Mouse (Mus musculus): ENCODE results near the gene Cyth1.

Gene Cyth1

DNA sequence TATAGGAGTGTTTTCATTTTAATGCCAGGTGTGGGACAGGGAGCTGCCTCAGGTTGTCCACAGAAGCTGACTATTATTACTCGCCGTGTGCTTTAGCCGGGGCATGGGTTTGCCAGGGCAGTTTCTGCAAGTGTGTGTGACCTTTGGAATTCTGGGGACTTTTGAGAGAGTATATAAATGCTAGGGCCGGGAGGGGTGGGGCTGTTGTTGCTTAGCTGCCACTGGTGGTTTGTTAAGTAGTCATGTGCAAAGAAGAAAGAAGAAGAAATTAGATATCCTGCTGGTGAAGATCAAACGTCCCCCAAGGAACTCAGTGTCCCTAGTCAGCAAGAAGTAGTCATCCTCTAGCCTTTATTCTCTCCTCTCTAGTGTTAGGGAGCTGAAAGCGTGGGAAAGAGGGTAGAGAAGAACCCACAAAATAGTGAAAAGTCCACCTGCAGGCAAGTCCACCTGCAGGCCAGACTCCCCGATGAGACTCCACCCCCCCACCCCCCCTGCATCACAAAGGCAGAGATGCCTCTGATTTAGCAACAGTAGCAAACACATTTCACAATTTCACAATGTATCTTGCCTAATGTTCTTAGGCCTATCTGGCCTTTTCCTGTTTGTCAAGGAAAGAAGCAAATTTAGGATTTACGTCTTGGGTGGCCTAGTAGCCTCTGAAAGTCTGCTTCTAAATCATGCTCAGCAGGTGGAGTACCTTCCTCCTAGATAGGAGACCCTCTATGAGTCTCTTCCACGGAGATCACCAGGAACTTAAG, 100.3 kb downstream of the Cyth1 start:
- DNase-seq, result no peak

GRCm38 (mm10) chr11:118146446-118146845, 101.9 kb downstream of the Cyth1 start:
- no peak for DNase-seq

DNA sequence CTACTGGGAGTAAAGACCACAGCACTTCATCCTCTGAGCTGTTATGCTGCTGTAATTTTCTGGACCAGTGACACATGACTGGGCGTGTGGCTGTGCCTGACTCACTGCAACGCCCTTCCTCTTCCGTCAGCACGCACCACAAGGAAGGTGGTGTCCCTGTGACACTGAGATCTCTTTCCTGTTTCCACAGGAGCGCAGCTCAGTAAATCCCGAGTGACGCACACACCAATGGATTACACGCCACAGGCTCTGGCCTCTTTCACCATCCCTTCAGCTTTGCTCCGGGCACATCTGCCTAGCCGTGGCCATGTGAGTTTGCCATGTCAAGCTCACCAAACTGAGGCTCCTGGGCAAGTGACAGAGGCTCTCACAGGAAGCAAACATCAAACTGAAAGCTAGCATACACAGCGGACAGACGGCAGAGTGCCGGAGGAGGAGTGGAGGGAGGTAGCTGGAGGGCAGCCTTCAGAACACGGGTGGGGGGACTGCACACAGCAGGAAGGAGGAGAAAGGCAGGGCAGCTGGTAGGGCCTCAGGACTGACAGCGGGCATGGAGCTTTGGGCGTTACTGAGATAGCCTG, 102.5 kb downstream of the Cyth1 start:
- DNase-seq, result no peak

DNA sequence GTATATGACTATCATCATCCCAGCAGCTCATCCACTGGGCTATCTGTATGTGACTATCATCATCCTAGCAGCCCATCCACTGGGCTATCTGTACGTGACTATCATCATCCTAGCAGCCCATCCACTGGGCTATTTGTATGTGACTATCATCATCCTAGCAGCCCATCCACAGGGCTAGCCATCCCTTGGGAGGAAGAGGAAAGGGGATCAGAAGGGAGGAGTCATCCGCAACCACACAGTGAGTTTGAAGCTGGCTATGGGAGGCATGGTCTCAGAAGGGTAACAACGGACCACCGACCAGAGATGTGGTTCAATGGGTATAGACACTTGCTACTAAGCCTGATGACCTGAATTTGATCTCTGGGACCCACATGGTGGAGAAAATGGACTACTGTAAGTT, 103.3 kb downstream of the Cyth1 start:
- DNase-seq, result no peak

DNA sequence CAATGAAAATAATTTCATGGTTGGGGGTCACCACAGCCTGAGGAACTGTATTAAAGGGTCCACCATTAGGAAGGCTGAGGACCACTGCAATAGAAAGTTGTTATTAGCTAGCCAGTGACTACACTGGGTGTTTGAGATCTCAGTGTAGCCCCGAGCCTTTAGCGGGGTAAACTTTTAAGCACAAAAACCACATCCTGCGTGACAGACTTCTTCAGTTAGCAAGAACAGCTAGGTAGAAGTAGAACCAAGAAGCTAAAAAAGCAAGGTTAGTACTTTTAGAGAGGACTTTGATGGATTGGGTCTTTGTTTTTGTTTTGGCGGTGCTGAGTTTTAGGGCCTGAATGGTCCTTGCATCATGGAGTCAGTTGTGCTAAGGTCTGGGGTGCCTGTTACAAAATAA, 104.7 kb downstream of the Cyth1 start:
- DNase-seq, result no peak

DNA sequence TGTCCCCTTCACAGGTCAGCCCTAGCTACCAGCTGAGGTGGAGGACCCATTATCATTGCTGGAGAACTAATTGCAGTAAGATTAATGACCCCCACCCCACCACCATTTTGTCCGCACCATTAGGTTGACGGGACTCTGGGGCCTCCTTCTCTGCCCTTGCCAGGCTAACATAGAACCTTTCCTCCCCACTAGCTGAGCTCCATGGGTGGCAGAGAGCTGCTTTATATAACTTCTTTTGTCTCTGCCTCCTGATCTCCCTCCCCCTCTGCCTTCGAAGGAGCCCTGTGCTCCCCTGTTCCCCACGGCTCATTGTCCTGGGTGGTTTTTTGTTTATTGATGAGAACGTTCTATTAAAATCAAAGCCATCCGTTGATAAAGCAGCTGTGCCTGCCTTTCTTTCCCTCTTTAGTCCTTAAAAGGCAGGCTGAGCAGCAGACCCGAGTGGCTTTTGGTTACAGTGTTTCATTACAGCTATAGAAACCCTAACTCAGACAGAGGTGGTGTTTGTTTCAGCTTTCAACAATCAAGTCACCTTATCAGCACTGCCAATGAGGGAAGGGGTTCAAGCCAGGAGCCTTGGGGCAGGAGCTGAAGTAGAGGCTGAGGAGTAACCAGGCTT, 105.7 kb downstream of the Cyth1 start:
- DNase-seq, result no peak

DNA sequence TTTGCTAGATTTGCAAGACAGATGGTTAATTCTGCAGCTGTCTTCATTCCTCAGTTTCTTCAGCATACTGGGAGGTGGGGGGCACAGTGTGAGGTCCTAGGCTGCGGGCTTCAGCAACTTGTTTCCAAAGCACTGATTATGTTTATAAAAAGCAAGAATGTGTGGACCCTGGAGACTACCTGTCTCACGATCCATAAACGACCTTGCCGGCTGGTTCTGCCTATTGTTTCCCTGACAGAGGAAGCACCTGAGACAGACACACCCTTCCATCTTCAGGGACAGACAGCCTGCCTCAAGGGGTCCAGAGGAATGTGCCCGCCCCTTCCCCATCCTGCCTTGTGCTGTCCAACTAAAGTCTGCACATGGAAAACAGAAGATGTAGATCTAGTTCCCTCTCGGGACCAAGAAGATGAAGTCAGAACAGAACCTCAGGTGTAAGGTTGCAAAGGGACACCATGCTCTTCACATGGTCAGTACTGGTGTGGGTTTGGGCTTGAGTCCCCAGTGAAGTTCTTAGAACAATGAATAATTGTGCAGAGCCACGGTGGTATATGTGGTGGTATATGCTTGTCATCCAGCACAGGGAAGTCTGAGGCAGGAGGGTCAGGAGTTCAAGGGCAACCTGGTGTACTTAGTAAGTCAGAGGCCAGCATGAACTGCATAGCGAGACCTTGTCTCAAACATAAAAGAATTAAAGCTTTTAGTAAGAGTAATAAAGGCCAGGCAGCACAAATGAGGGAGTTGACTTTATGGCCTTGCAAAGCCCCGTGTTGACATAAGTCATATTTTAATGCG, 107.4 kb downstream of the Cyth1 start:
- no peak for DNase-seq

GRCm38 (mm10) chr11:118138347-118138746, 110.0 kb downstream of the Cyth1 start:
- no peak for DNase-seq

GRCm38 (mm10) chr11:118136172-118136632, 112.2 kb downstream of the Cyth1 start:
- peak; percentile 29 to 35 for DNase-seq

DNA sequence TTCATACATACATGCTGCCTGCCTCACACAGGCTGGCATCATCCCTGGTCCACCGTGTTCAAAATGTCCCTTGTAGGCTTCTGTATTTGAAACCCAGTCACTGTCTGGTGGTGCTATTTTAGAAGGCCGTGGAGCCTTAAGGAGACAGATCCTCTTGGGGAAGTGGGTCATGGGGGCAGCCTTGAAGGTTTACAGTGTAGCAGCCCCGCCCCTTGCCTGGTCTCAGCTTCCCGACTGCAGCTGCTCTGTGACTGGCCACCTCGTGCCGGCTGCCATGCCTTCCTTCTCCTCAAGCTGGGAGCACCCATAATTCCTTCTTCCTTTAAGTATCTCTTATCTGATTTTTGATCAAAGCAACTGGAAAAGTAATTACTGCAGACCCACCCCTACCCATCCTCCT, 113.1 kb downstream of the Cyth1 start:
- no peak for DNase-seq

DNA sequence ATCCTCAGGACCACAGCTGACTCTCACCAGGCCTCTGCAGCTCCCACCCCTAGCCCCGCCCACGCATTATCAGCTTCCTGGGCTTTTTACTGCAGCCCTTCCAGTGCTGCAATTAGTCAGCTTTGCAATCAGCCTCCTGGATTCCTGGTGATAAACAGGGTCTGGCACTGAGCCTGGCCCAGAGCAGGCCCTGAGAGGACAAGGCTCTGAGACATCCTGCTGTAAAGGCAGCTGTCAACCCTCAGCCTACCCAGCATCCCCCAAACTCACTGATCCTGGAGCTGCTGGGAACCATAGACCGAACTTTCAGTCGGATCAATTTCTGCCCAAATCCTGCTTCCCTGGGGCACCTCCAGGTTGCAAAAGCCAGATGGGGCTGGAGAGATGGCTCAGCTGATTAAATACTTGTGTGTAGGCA, 114.6 kb downstream of the Cyth1 start:
- peak; percentile 57 to 68 for DNase-seq

DNA sequence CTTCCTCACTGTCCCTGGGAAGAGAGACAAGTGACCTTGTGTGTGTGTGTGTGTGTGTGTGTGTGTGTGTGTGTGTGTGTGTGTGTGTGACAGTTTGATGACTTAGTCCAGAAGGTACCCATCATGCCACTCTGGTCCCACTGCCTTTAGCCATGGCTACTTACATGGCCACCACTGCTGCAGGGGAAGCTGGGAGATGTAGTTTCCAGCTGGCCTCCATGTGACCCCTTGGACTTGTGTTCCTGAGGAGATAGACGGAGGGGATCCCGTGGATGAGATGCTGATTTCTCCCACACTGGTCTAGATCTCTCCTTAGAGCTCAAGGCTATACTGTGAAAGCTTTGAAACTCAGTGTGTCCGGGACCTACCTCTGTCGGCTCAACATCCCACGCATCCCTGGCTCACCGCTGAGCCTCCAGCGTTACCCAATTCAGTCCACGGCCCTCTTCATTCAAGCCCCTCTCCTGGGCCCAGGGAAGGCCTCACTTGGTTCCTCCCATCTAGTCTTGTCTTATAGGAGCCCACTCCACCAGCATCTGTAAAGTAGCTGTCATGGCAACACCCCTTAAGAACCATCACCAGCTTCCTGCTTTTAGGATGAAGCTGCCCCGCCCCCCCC, 115.2 kb downstream of the Cyth1 start:
- peak; percentile 42 to 48 for DNase-seq

- peak; percentile 61 to 73 for DNase-seq
Observed at GRCm38 (mm10) chr11:118132136-118132535, 116.3 kb downstream of the Cyth1 start.

DNA sequence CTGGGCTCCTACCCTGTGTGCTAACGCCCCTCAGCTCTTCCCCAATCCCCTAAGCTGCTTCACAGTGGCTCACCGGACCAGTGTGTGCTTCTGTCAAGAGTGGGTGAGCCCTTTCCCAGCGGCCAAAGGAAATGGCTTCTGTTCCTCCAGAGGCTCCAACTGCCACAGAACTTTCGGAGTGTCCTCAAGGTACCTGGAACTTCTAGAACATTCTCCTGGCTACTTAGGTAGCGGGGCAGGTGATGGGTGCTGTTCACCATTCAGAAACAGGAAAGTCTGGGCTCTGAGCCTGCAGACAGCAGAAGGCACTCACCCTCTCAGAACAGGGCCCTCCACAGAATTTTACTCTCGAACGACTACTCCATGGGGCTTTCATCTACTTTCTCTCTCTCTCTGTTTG, 117.9 kb downstream of the Cyth1 start, which contains the start of gene Dnah17:
Gene Dnah17, minus strand, starts transcription at position 101 of the 400 bp plus-strand sequence.
- DNase-seq, result no peak

- DNase-seq, result no peak
Observed at GRCm38 (mm10) chr11:118129812-118130211, 118.6 kb downstream of the Cyth1 start.

DNA sequence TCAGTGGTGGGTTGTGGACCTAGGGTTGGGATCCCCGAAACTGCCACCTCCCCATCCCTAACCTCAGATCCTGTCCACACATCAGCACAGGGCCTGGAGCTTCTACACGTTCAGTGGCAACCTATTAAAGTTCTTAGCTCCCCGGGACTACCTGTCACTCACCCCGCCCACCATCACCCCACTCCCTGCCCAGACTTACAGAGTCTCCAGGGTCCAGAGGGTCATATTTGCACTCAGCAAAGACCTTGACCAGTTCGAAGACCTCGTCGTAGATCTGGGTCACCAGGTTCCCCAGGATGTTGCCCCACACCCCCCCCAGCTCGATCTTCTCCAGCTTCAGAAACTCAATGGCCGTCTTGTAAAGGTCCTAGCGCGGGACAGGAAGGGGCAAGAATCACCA, 126.8 kb downstream of the Cyth1 start:
- no peak for DNase-seq

GRCm38 (mm10) chr11:118118777-118119176, 129.6 kb downstream of the Cyth1 start:
- no peak for DNase-seq

DNA sequence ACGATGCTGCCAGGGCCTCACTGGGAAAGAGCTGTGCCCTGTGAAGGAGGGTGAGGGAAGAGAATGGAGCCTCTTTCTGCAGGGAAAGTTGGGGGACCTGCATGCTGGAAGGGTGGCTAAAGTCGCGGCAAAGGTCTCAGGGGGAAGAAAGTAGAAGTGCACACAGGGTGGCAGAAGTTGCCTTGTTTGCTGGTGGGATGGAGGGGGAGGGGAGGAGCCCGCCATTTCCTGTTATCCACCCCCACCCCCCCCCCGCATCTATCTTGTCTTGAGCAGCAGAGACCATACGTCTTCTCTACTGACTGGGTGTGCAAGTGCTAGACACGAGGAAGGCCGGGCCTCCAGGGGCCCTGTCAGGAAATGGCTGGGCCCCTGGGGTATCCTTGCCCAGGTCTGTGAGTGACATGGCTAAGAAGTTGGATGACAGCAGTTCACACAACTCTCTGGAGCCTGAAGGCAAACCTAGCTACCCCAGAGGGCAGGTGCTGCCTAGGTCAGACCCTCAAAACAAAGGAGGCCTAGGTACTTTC, 133.7 kb downstream of the Cyth1 start:
- no peak for DNase-seq

GRCm38 (mm10) chr11:118113516-118114205, 134.7 kb downstream of the Cyth1 start:
- DNase-seq, result no peak

GRCm38 (mm10) chr11:118104001-118104400, 144.4 kb downstream of the Cyth1 start:
- peak; percentile 90 to 92 for DNase-seq

DNA sequence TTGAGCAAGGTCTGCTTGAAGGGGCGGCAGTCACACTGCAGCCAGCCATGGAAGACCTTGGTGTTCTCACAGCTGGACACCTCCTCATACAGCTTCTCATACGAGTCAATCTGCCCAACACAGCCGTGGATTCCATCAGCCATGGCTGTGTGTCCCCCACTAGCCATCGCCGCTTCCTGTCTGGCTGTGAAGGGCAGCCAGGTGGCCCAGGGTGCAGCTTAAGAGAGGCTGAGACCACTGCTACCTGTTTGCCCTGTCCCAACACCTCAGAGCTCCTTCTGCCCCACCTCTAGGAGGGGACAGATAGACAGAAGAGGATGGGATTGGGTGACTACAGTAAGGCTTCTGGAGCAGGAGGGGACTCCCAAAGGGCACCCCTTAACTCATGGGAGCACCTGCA, 145.0 kb downstream of the Cyth1 start:
- no peak for DNase-seq

- peak; percentile 90 to 95 for DNase-seq
Observed at GRCm38 (mm10) chr11:118102838-118103237, 145.6 kb downstream of the Cyth1 start.

Measured in cerebellum, postnatal 10 days (tissue).